Mouse (Mus musculus): ENCODE measurements around the gene Kcnq1. TPM values are rescaled to one million over a fixed set of nuclear protein-coding genes. Genes with fewer than 3 reads are reported as not detected.
A peak's percentile ranks its signal among the peaks of the same experiment; 100 is the strongest.

Kcnq1 gene
- polyA plus RNA-seq, 1 experiment from 2014 or later, result 0.88 TPM

- no peak overlapping the region for H3K27ac ChIP-seq (replicated peaks)
- no peaks in the 10 kb centered on the region for H3K4me1 ChIP-seq
- H3K4me3 ChIP-seq (replicated peaks), result no peak overlapping the region
- no peak overlapping the region for H3K4me2 ChIP-seq
- no peak overlapping the region for H3K9ac ChIP-seq (replicated peaks)
- 0 out of 2 replicates have a peak, but pooled peaks cover 11% of the 10 kb centered on the region for H3K9me3 ChIP-seq (replicated peaks)
- H3K27me3 ChIP-seq (replicated peaks), result no peaks in the 10 kb centered on the region
- 78% methylated on average over 6 of the region's 6 CpGs for WGBS
- H3K36me3 ChIP-seq, result peaks cover 12% of the 10 kb centered on the region
- ATAC-seq (ENCODE audit: low FRiP score), result no peak
Measured at GRCm38 (mm10) chr7:143253126-143253871, 147.1 kb downstream of the Kcnq1 start.

- 92% methylated on average over 2 of the region's 2 CpGs for WGBS
- 0 out of 2 replicates have a peak, but pooled peaks cover 9% of the 10 kb centered on the region for H3K9me3 ChIP-seq (replicated peaks)
- no peak overlapping the region for H3K4me2 ChIP-seq
- no peak overlapping the region for H3K9ac ChIP-seq (replicated peaks)
- H3K27ac ChIP-seq (replicated peaks), result no peak overlapping the region
- no peaks in the 10 kb centered on the region for H3K27me3 ChIP-seq (replicated peaks)
- peaks cover 12% of the 10 kb centered on the region for H3K36me3 ChIP-seq
- no peak overlapping the region for H3K4me3 ChIP-seq (replicated peaks)
- no peaks in the 10 kb centered on the region for H3K4me1 ChIP-seq
- no peak for ATAC-seq (ENCODE audit: low FRiP score)
Measured at GRCm38 (mm10) chr7:143254901-143255300, 148.7 kb downstream of the Kcnq1 start.

GRCm38 (mm10) chr7:143261246-143261645 lies 155.1 kb downstream of the Kcnq1 start:
- H3K4me1 ChIP-seq, result peaks cover 12% of the 10 kb centered on the region
- no peak overlapping the region for H3K4me2 ChIP-seq
- H3K36me3 ChIP-seq, result no peaks in the 10 kb centered on the region
- H3K9ac ChIP-seq (replicated peaks), result no peak overlapping the region
- ATAC-seq (ENCODE audit: low FRiP score), result no peak
- no peak overlapping the region for H3K27ac ChIP-seq (replicated peaks)
- no peaks in the 10 kb centered on the region for H3K27me3 ChIP-seq (replicated peaks)
- H3K4me3 ChIP-seq (replicated peaks), result no peak overlapping the region
- H3K9me3 ChIP-seq (replicated peaks), result no peaks in the 10 kb centered on the region

- no peak overlapping the region for H3K27ac ChIP-seq (replicated peaks)
- no peak overlapping the region for H3K4me3 ChIP-seq (replicated peaks)
- H3K27me3 ChIP-seq (replicated peaks), result no peaks in the 10 kb centered on the region
- no peak overlapping the region for H3K4me2 ChIP-seq
- peaks cover 12% of the 10 kb centered on the region for H3K4me1 ChIP-seq
- no peak overlapping the region for H3K9ac ChIP-seq (replicated peaks)
- peak; percentile 38 for ATAC-seq (ENCODE audit: low FRiP score)
- WGBS, result 36% methylated on average over 3 of the region's 3 CpGs
- H3K36me3 ChIP-seq, result no peaks in the 10 kb centered on the region
- H3K9me3 ChIP-seq (replicated peaks), result no peaks in the 10 kb centered on the region
Measured at GRCm38 (mm10) chr7:143263557-143263956, 157.4 kb downstream of the Kcnq1 start.

- no peaks in the 10 kb centered on the region for H3K27me3 ChIP-seq (replicated peaks)
- H3K4me2 ChIP-seq, result no peak overlapping the region
- WGBS, result 71% methylated on average over 4 of the region's 4 CpGs
- H3K9me3 ChIP-seq (replicated peaks), result no peaks in the 10 kb centered on the region
- H3K4me3 ChIP-seq (replicated peaks), result no peak overlapping the region
- peaks cover 12% of the 10 kb centered on the region for H3K4me1 ChIP-seq
- no peak for ATAC-seq (ENCODE audit: low FRiP score)
- H3K36me3 ChIP-seq, result no peaks in the 10 kb centered on the region
- no peak overlapping the region for H3K9ac ChIP-seq (replicated peaks)
- H3K27ac ChIP-seq (replicated peaks), result no peak overlapping the region
Measured at GRCm38 (mm10) chr7:143263966-143264365, 157.8 kb downstream of the Kcnq1 start.

- Histone ChIP-seq H3K4me3 (replicated peaks) (no peak overlapping the region), H3K27me3 (replicated peaks) (no peaks in the 10 kb centered on the region), H3K4me2 (no peak overlapping the region), H3K9me3 (replicated peaks) (no peaks in the 10 kb centered on the region), H3K27ac (replicated peaks) (no peak overlapping the region), H3K36me3 (no peaks in the 10 kb centered on the region), H3K9ac (replicated peaks) (no peak overlapping the region), H3K4me1 (peaks cover 12% of the 10 kb centered on the region)
- WGBS, result 89% methylated on average over 11 of the region's 11 CpGs
- no peak for ATAC-seq (ENCODE audit: low FRiP score)
Measured at GRCm38 (mm10) chr7:143265386-143265785, 159.2 kb downstream of the Kcnq1 start.

GRCm38 (mm10) chr7:143265829-143266438 lies 159.8 kb downstream of the Kcnq1 start:
- 66% methylated on average over 8 of the region's 8 CpGs for WGBS
- no peak overlapping the region for H3K4me3 ChIP-seq (replicated peaks)
- H3K36me3 ChIP-seq, result no peaks in the 10 kb centered on the region
- no peaks in the 10 kb centered on the region for H3K9me3 ChIP-seq (replicated peaks)
- H3K27me3 ChIP-seq (replicated peaks), result no peaks in the 10 kb centered on the region
- no peak for ATAC-seq (ENCODE audit: low FRiP score)
- peaks cover 12% of the 10 kb centered on the region for H3K4me1 ChIP-seq
- H3K4me2 ChIP-seq, result no peak overlapping the region
- no peak overlapping the region for H3K27ac ChIP-seq (replicated peaks)
- no peak overlapping the region for H3K9ac ChIP-seq (replicated peaks)

- no peaks in the 10 kb centered on the region for H3K36me3 ChIP-seq
- no peak overlapping the region for H3K9ac ChIP-seq (replicated peaks)
- H3K9me3 ChIP-seq (replicated peaks), result 0 out of 2 replicates have a peak, but pooled peaks cover 3% of the 10 kb centered on the region
- H3K27me3 ChIP-seq (replicated peaks), result no peaks in the 10 kb centered on the region
- peaks cover 5% of the 10 kb centered on the region; the same call in 1 of the 2 replicates for H3K4me1 ChIP-seq
- 61% methylated on average over 4 of the region's 4 CpGs for WGBS
- H3K4me2 ChIP-seq, result no peak overlapping the region
- H3K4me3 ChIP-seq (replicated peaks), result no peak overlapping the region
- no peak overlapping the region for H3K27ac ChIP-seq (replicated peaks)
- ATAC-seq (ENCODE audit: low FRiP score), result no peak
Measured at GRCm38 (mm10) chr7:143273747-143274146, 167.6 kb downstream of the Kcnq1 start.

GRCm38 (mm10) chr7:143275030-143275429 lies 168.9 kb downstream of the Kcnq1 start:
- Histone ChIP-seq H3K27me3 (replicated peaks) (no peaks in the 10 kb centered on the region), H3K36me3 (no peaks in the 10 kb centered on the region), H3K4me3 (replicated peaks) (no peak overlapping the region), H3K4me2 (no peak overlapping the region), H3K27ac (replicated peaks) (no peak overlapping the region), H3K9ac (replicated peaks) (no peak overlapping the region), H3K9me3 (replicated peaks) (0 out of 2 replicates have a peak, but pooled peaks cover 3% of the 10 kb centered on the region), H3K4me1 (peaks cover 5% of the 10 kb centered on the region; the same call in 1 of the 2 replicates)
- no peak for ATAC-seq (ENCODE audit: low FRiP score)
- WGBS, result 88% methylated on average over 7 of the region's 7 CpGs

- Histone ChIP-seq H3K9me3 (replicated peaks) (no peaks in the 10 kb centered on the region), H3K36me3 (no peaks in the 10 kb centered on the region), H3K27ac (replicated peaks) (no peak overlapping the region), H3K4me1 (peaks cover 12% of the 10 kb centered on the region), H3K4me3 (replicated peaks) (no peak overlapping the region), H3K27me3 (replicated peaks) (no peaks in the 10 kb centered on the region), H3K9ac (replicated peaks) (no peak overlapping the region), H3K4me2 (no peak overlapping the region)
- WGBS, result 80% methylated on average over 2 of the region's 2 CpGs
- ATAC-seq (ENCODE audit: low FRiP score), result no peak
Measured at GRCm38 (mm10) chr7:143283625-143284024, 177.5 kb downstream of the Kcnq1 start.

GRCm38 (mm10) chr7:143284866-143285265 lies 178.7 kb downstream of the Kcnq1 start:
- Histone ChIP-seq H3K9me3 (replicated peaks) (no peaks in the 10 kb centered on the region), H3K4me3 (replicated peaks) (no peak overlapping the region), H3K4me1 (peaks cover 23% of the 10 kb centered on the region), H3K36me3 (no peaks in the 10 kb centered on the region), H3K27me3 (replicated peaks) (no peaks in the 10 kb centered on the region), H3K27ac (replicated peaks) (no peak overlapping the region), H3K4me2 (no peak overlapping the region), H3K9ac (replicated peaks) (no peak overlapping the region)
- ATAC-seq (ENCODE audit: low FRiP score), result no peak
- 28% methylated on average over 1 of the region's 1 CpGs for WGBS

GRCm38 (mm10) chr7:143285440-143285839 lies 179.3 kb downstream of the Kcnq1 start:
- Histone ChIP-seq H3K9ac (replicated peaks) (no peak overlapping the region), H3K27ac (replicated peaks) (no peak overlapping the region), H3K4me1 (peaks cover 28% of the 10 kb centered on the region), H3K9me3 (replicated peaks) (no peaks in the 10 kb centered on the region), H3K36me3 (no peaks in the 10 kb centered on the region), H3K27me3 (replicated peaks) (no peaks in the 10 kb centered on the region), H3K4me3 (replicated peaks) (no peak overlapping the region), H3K4me2 (no peak overlapping the region)
- 93% methylated on average over 3 of the region's 3 CpGs for WGBS
- no peak for ATAC-seq (ENCODE audit: low FRiP score)
